Mouse (Mus musculus) olfactory bulb, adult 2 months (tissue): Measurements from ENCODE around the gene Plaur.

Experiments
- CTCF ChIP-seq: fragments of 200-500 bp; IDR thresholded peaks from 2 replicates; pipeline ENCODE4 v1.5.1; 2012; ENCODE audit warnings: low read depth, mild to moderate bottlenecking, low read length, moderate library complexity; ENCODE audit not compliant: insufficient read depth
- POLR2A ChIP-seq: fragments of 200-500 bp; IDR thresholded peaks from 2 replicates; pipeline ENCODE4 v1.6.1; 2012; ENCODE audit warnings: mild to moderate bottlenecking, low read depth, low read length, moderate library complexity; ENCODE audit not compliant: insufficient read depth

DNA sequence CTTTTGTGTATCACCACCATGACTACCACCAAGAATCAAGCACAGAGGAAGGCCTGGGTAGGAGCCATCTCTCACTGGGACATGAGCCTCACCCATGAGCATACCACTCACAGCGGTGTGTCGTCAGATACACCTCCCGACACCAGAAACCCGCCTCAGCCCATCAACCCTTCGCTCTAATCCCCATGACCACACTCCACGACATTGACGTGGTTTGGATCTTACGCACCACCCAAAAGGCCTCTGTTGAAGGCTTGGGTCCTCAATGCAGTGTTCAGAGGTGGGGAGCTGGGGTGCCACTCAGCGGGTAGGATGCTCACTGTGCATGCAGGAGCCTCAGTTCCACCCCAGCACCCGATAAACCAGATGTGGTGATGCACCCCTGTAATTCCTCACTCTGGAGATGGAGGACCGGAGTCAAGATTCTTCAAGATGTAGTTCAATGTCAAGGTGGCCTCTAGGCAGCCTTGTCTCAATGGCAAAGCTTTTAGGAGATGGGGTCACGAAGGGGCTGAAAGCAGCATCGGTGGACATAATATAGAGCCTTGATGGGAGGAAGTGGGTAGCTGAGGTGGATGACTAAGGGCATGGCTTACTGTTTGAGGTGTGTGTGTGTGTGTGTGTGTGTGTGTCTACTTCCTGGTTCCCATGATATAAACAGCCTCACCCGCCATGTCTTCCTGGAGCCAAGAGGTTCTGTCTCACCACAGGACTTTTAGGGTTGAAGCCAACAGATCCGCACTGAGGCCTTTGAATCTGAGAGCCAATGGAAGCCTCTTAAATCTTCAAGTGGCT is 31.5 kb upstream of the Plaur start:
- TF ChIP-seq CTCF (no peak), POLR2A (no peak)
